Mouse (Mus musculus): Measurements from ENCODE around the gene Adh7.

DNA sequence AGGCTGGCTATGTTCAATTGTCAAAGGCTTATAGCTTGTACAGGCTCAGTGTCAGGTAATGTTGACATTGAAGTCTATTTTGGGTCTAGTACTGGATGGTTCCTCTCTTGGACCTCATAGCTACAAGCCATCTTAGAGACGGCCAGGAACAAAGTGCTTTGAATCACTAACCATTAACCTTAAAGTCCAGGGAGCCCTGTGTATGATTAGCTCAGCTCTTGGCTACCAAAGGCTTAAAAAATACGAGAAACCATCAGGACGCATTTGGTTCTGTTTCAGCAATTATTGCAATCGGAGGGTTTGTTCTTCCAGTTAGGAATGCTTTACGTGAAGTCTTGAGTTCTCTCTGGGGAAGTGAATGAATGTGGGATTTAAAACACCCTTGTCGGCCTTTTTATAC, 25.4 kb downstream of the Adh7 start:
- TF ChIP-seq POLR2AphosphoS5 (IDR thresholded peaks at IDR 0.05; ENCODE audit: borderline replicate concordance, low read depth, low read length): no peak
- TF ChIP-seq JUND (IDR thresholded peaks at IDR 0.05; ENCODE audit: low read depth, low read length): no peak
- no peak for TF ChIP-seq SMC3 (IDR thresholded peaks at IDR 0.05; ENCODE audit: low read depth, low read length)
- no peak for TF ChIP-seq POLR2A (IDR thresholded peaks at IDR 0.05; ENCODE audit: control insufficient read depth in 1 of 2, insufficient read depth in 1 of 2, low read depth in 1 of 2, low read length in 2 of 2, poor library complexity in 1 of 2)
